Mouse (Mus musculus) lung, embryonic 15.5 days (tissue): ENCODE measurements around the gene Angel2. TPM values are rescaled to one million over a fixed set of nuclear protein-coding genes. Genes with fewer than 3 reads are reported as not detected.

Source experiments
- ATAC-seq: fragments of 200-750 bp; cut with Nextera tagmentation; 2 replicates; pipeline ENCODE4 v1.8.0; 2017; ENCODE audit warnings: moderate number of reproducible peaks, borderline replicate concordance; ENCODE audit not compliant: low FRiP score, low TSS enrichment; ENCODE audit errors: extremely low read depth
- H3K27ac ChIP-seq: fragments of 300-500 bp; sonication (generic); 2 replicates; pipeline ENCODE4 v1.5.1; 2015; ENCODE audit warnings: moderate library complexity, mild to moderate bottlenecking, inconsistent platforms
- H3K27me3 ChIP-seq: fragments of 300-500 bp; sonication (generic); 2 replicates; pipeline ENCODE4 v1.6.1; 2015; ENCODE audit warnings: inconsistent platforms
- H3K36me3 ChIP-seq: fragments of 300-500 bp; sonication (generic); 2 replicates; pipeline ENCODE4 v1.6.1; 2015; ENCODE audit warnings: inconsistent platforms
- H3K4me1 ChIP-seq: fragments of 300-500 bp; sonication (generic); 2 replicates; pipeline ENCODE4 v1.6.1; 2015; ENCODE audit warnings: inconsistent platforms
- H3K4me2 ChIP-seq: fragments of 300-500 bp; sonication (generic); 2 replicates; pipeline ENCODE4 v1.6.1; 2015; ENCODE audit warnings: inconsistent platforms, mild to moderate bottlenecking, moderate library complexity
- H3K4me3 ChIP-seq: fragments of 300-500 bp; sonication (generic); 2 replicates; pipeline ENCODE4 v1.5.1; 2015; ENCODE audit warnings: mild to moderate bottlenecking, inconsistent platforms
- H3K9ac ChIP-seq: fragments of 300-500 bp; sonication (generic); 2 replicates; pipeline ENCODE4 v1.6.1; 2015; ENCODE audit warnings: inconsistent platforms
- H3K9me3 ChIP-seq: fragments of 300-500 bp; sonication (generic); 2 replicates; pipeline ENCODE4 v1.6.1; 2016; ENCODE audit warnings: inconsistent platforms
- WGBS: fragments of 180-500 bp; shearing (Covaris S2); methylation state at CpG from one replicate; pipeline ENCODE4 v1.1.7; 2015; 5-methylcytosine and 5-hydroxymethylcytosine counted together
- polyA plus RNA-seq: library from polyadenylated mRNA; unstranded; fragments of >200 nt; fragmentation: Nextera tagmentation; extraction: Ambion mirVana; gene quantifications from 2 replicates; pipeline ENCODE4 v1.2.1, GENCODE M21; 2015

Angel2 gene
- polyA plus RNA-seq, 1 experiment from 2014 or later, result 40.4 TPM

DNA sequence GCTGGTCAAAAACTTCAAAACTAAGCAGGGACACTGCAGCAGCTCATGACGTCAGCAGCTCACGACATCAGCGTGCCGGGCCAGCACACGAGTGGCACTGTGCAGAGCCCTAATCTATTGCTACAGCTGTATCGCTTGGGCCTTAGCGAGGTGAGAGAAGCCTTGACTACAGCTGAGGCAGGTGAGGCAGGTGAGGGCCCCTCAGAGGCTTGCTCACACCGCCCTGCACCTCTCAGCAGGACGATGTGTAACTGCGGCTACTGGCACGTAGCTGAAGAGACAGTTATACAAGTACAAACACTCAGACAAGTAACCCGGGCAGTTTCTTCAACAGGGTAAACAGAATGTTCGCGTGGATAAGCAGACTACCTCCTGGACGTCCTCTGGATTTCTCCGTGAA lies 20.2 kb upstream of the Angel2 start:
- Histone ChIP-seq H3K4me3 (no peak overlapping the region), H3K4me1 (peaks cover 21% of the 10 kb centered on the region), H3K4me2 (no peak overlapping the region), H3K36me3 (peaks cover 16% of the 10 kb centered on the region; the same call in 1 of the 2 replicates), H3K9me3 (no peaks in the 10 kb centered on the region), H3K27ac (0 out of 2 replicates have a peak overlapping the region, but pooled peaks have one; percentile 4), H3K27me3 (no peaks in the 10 kb centered on the region), H3K9ac (no peak overlapping the region)
- 68% methylated on average over 16 of the region's 16 CpGs for WGBS
- ATAC-seq, result peak; percentile 49; the same call in 1 of the 2 replicates

DNA sequence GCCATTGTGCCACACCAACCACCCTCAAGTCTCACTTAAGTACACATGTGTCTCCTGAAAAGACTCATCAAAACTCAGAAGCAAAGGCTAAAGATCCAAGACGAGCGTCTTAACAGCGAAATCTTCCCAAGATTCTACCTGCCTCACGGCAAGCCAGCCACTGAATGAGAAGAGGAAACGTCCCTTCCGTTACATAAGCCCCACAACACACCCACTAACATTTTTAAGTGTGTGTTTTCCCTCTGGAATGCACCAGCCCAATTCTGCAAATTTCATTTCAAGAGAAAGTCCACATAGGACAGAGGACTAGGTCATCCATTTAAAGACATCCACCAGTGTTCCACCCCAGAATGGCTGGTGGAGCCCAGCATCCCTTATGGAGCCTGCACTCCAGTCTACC lies 14.1 kb upstream of the Angel2 start:
- 63% methylated on average over 6 of the region's 6 CpGs for WGBS
- Histone ChIP-seq H3K4me1 (peaks cover 18% of the 10 kb centered on the region), H3K9ac (peak overlapping the region; percentile 64), H3K9me3 (no peaks in the 10 kb centered on the region), H3K27ac (no peak overlapping the region), H3K36me3 (no peaks in the 10 kb centered on the region), H3K27me3 (no peaks in the 10 kb centered on the region), H3K4me2 (peak overlapping the region; percentile 83), H3K4me3 (peak overlapping the region; percentile 72)
- no peak for ATAC-seq

DNA sequence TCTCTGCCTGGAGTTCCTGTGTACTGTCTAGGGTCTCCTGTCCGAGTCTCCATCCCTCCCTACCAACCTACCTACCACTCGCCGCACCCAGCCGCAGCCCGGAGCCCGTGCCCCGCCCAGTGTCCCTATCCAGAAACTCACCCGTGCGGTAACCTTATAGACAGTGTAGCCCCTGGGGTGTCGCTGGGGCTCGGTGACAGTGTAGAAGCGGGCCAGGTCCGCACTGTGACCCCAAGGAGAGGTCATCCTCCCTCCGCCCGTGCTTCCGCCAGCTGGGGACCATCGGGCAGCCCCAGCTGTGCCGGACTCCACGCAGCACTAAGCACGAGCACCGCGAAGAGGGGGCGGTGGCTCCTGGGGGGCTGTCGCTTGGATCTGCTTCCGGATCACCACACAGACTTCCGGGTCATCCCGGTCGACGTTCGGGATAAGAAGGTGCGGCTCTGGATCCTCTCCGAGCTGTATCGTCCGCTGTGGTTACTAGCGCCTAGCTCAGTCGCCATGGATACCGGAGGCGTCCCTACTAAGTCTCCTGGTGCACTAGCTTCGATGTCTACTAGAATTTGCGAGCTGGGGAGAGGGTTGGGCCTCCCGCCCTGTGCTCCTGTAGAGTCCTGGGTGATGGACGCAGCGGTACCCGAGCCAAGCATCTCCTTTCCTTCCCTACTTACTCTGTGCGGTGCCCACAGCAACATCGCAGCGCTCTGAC lies 13.3 kb upstream of the Angel2 start, which contains the start of gene Rps6kc1:
Gene Rps6kc1, minus strand, starts transcription at position 356 of the 709 bp plus-strand sequence.
- H3K4me1 ChIP-seq, result peaks cover 14% of the 10 kb centered on the region
- H3K4me3 ChIP-seq, result peak within 1 kb of the TSS; percentile 72
- WGBS, result under 1% methylated on average over 47 of the region's 47 CpGs
- H3K36me3 ChIP-seq, result no peaks in the 10 kb centered on the region
- H3K9me3 ChIP-seq, result no peaks in the 10 kb centered on the region
- H3K27me3 ChIP-seq, result no peaks in the 10 kb centered on the region
- peak within 1 kb of the TSS; percentile 21 for H3K27ac ChIP-seq
- H3K9ac ChIP-seq, result peak within 1 kb of the TSS; percentile 64
- peak within 1 kb of the TSS; percentile 83 for H3K4me2 ChIP-seq
- ATAC-seq, result peak; percentile 91

GRCm38 (mm10) chr1:190912623-190913022 lies 12.3 kb upstream of the Angel2 start:
- Histone ChIP-seq H3K4me3 (no peak overlapping the region; the same call in 1 of the 2 replicates), H3K36me3 (no peaks in the 10 kb centered on the region), H3K27me3 (no peaks in the 10 kb centered on the region), H3K4me2 (no peak overlapping the region), H3K4me1 (peaks cover 12% of the 10 kb centered on the region), H3K9ac (no peak overlapping the region), H3K27ac (no peak overlapping the region), H3K9me3 (no peaks in the 10 kb centered on the region)
- WGBS, result 38% methylated on average over 1 of the region's 1 CpGs
- no peak for ATAC-seq

DNA sequence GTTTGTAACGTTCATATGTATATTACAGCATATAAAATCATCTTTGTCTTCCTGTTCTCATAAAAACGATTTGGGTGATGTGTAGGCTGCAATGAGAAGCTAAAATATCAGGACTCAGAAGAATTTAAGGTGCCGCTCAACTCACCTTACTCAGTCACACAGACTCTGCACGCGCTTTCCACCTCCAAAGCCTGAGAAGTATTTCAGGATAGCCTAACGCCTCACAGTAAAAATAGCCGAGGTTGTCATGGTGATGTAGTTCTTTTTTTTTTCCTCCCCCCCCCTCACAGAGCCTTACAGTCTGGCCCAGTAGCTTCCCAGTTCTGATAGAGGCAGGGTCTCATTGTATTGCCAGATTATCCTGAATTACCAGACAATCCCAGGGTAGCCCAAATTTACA lies 6.0 kb upstream of the Angel2 start:
- H3K9ac ChIP-seq, result no peak overlapping the region
- no peaks in the 10 kb centered on the region for H3K36me3 ChIP-seq
- H3K4me1 ChIP-seq, result no peaks in the 10 kb centered on the region
- no peaks in the 10 kb centered on the region for H3K27me3 ChIP-seq
- no peak overlapping the region for H3K4me2 ChIP-seq
- no peak for ATAC-seq
- H3K4me3 ChIP-seq, result no peak overlapping the region
- 54% methylated on average over 7 of the region's 7 CpGs for WGBS
- no peaks in the 10 kb centered on the region for H3K9me3 ChIP-seq
- no peak overlapping the region for H3K27ac ChIP-seq

DNA sequence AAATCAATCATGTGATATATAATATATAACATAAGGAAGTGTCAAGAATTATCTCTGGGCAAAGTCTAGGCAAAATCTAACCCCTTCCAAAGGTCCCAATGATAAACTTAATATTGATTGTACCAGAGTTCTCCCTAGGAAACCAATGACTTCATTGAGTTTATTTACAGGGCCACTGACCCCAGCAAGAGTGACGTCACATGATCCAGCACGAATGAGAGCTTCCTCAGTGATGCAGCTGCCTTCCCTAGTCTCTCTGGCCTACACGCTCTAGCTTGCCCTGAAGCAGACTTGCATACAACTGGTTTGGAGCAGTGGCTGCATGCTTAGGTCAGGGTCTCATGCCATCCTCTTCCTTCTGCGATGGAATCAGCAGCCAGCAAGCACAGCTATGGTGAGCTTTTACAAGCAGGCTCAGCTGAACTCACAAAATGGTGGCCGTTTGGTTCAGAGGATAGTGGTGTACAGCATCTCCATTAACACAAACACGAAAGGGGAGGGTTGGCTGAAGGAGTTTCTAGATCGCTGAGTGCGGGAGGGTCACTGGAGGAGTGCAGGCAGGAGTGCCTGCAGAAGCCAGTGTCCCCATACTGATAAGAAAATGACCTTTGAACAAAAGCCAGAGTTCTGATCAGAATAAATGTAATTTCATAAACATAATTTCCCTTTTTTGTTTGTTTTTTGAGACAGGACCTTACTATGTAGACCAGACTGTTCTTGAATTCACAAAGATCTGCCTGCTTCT lies 5.0 kb upstream of the Angel2 start:
- no peak for ATAC-seq
- H3K36me3 ChIP-seq, result no peaks in the 10 kb centered on the region
- no peaks in the 10 kb centered on the region for H3K9me3 ChIP-seq
- H3K9ac ChIP-seq, result no peak overlapping the region
- no peak overlapping the region for H3K4me2 ChIP-seq
- no peaks in the 10 kb centered on the region for H3K27me3 ChIP-seq
- H3K27ac ChIP-seq, result no peak overlapping the region
- no peaks in the 10 kb centered on the region for H3K4me1 ChIP-seq
- WGBS, result 63% methylated on average over 8 of the region's 8 CpGs
- H3K4me3 ChIP-seq, result no peak overlapping the region

GRCm38 (mm10) chr1:190927311-190927710 lies 2.4 kb downstream of the Angel2 start:
- H3K4me1 ChIP-seq, result peaks cover 16% of the 10 kb centered on the region
- peak overlapping the region; percentile 73 for H3K4me3 ChIP-seq
- no peaks in the 10 kb centered on the region for H3K36me3 ChIP-seq
- no peak overlapping the region for H3K9ac ChIP-seq
- peak overlapping the region; percentile 56 for H3K4me2 ChIP-seq
- H3K27me3 ChIP-seq, result no peaks in the 10 kb centered on the region
- no peak for ATAC-seq
- no peaks in the 10 kb centered on the region for H3K9me3 ChIP-seq
- H3K27ac ChIP-seq, result no peak overlapping the region
- WGBS, result 59% methylated on average over 3 of the region's 3 CpGs

GRCm38 (mm10) chr1:190927751-190928369 lies 2.9 kb downstream of the Angel2 start:
- Histone ChIP-seq H3K4me1 (peaks cover 16% of the 10 kb centered on the region), H3K4me2 (peak overlapping the region; percentile 56), H3K9ac (peak overlapping the region; percentile 92), H3K36me3 (peaks cover 2% of the 10 kb centered on the region; the same call in 1 of the 2 replicates), H3K27ac (peak overlapping the region; percentile 99), H3K27me3 (no peaks in the 10 kb centered on the region), H3K4me3 (peak overlapping the region; percentile 73), H3K9me3 (no peaks in the 10 kb centered on the region)
- WGBS, result 5% methylated on average over 16 of the region's 16 CpGs
- ATAC-seq, result peak; percentile 27; the same call in 1 of the 2 replicates

- Histone ChIP-seq H3K9ac (peak overlapping the region; percentile 92), H3K27me3 (no peaks in the 10 kb centered on the region), H3K27ac (peak overlapping the region; percentile 99), H3K9me3 (no peaks in the 10 kb centered on the region), H3K36me3 (peaks cover 5% of the 10 kb centered on the region; the same call in 1 of the 2 replicates), H3K4me3 (peak overlapping the region; percentile 73), H3K4me2 (peak overlapping the region; percentile 56), H3K4me1 (peaks cover 16% of the 10 kb centered on the region)
- ATAC-seq, result peak; percentile 96
- WGBS, result under 1% methylated on average over 49 of the region's 79 CpGs
Observed at GRCm38 (mm10) chr1:190928370-190929009, 3.6 kb downstream of the Angel2 start.

GRCm38 (mm10) chr1:190929010-190929695 lies 4.2 kb downstream of the Angel2 start:
- WGBS, result 5% methylated on average over 27 of the region's 27 CpGs
- Histone ChIP-seq H3K9ac (peak overlapping the region; percentile 92), H3K36me3 (peaks cover 5% of the 10 kb centered on the region), H3K27me3 (no peaks in the 10 kb centered on the region), H3K4me3 (peak overlapping the region; percentile 73), H3K9me3 (no peaks in the 10 kb centered on the region), H3K4me1 (peaks cover 16% of the 10 kb centered on the region), H3K4me2 (peak overlapping the region; percentile 56), H3K27ac (peak overlapping the region; percentile 99)
- ATAC-seq, result no peak

- Histone ChIP-seq H3K27ac (no peak overlapping the region), H3K4me2 (peak overlapping the region; percentile 13; the same call in 1 of the 2 replicates), H3K4me3 (no peak overlapping the region), H3K9ac (no peak overlapping the region), H3K4me1 (peaks cover 16% of the 10 kb centered on the region), H3K27me3 (no peaks in the 10 kb centered on the region), H3K9me3 (no peaks in the 10 kb centered on the region), H3K36me3 (peaks cover 13% of the 10 kb centered on the region)
- 52% methylated on average over 6 of the region's 6 CpGs for WGBS
- no peak for ATAC-seq
Observed at GRCm38 (mm10) chr1:190930181-190930580, 5.3 kb downstream of the Angel2 start.
